Mouse (Mus musculus): Measurements from ENCODE around the gene Gm11487. TPM values are rescaled to one million over a fixed set of nuclear protein-coding genes. Genes with fewer than 3 reads are reported as not detected.
"Not testable (repeated sequence)": the region's sequence is repeated elsewhere in the genome, so short reads cannot be mapped to it uniquely, and the experiment has no call there.

Gm11487 gene
- polyA plus RNA-seq (2015; fragmentation: Nextera tagmentation; extraction: Ambion mirVana) = not detected in 2 replicates

- not testable (repeated sequence) for DNase-seq (ENCODE audit: low spot score); H3K4me2 ChIP-seq (ENCODE audit: low read length); ATAC-seq (replicated peaks; ENCODE audit: low FRiP score, low read depth); H3K27ac ChIP-seq; H3K36me3 ChIP-seq (ENCODE audit: insufficient read depth, low read length); H3K9me3 ChIP-seq (replicated peaks; ENCODE audit: low read length); H3K4me3 ChIP-seq (replicated peaks; ENCODE audit: low read depth, low read length); H3K4me1 ChIP-seq (replicated peaks; ENCODE audit: insufficient read depth, low read length); H3K9ac ChIP-seq (ENCODE audit: low read depth, low read length); H3K27me3 ChIP-seq (ENCODE audit: insufficient read depth, low read length)
- 95% methylated on average over 4 of the region's 4 CpGs for WGBS
Measured at GRCm38 (mm10) chr4:73404972-73405371, at the start of gene Gm11487. Gene Gm11487, minus strand, starts transcription at chr4:73405072.

GRCm38 (mm10) chr4:73444715-73445114 is 39.8 kb upstream of the Gm11487 start:
- TF ChIP-seq CTCF (IDR thresholded peaks at IDR 0.05; ENCODE audit: low read depth) = peak; percentile 70
- Histone ChIP-seq H3K4me1 (replicated peaks; ENCODE audit: insufficient read depth, low read length) (no peaks in the 10 kb centered on the region), H3K27me3 (ENCODE audit: insufficient read depth, low read length) (no peaks in the 10 kb centered on the region), H3K4me3 (replicated peaks; ENCODE audit: low read depth, low read length) (no peak overlapping the region), H3K9ac (ENCODE audit: low read depth, low read length) (no peak overlapping the region), H3K9me3 (replicated peaks; ENCODE audit: low read length) (no peaks in the 10 kb centered on the region), H3K27ac (no peak overlapping the region), H3K36me3 (ENCODE audit: insufficient read depth, low read length) (no peaks in the 10 kb centered on the region), H3K4me2 (ENCODE audit: low read length) (no peak overlapping the region)
- WGBS = 48% methylated on average over 7 of the region's 7 CpGs
- ATAC-seq (replicated peaks; ENCODE audit: low FRiP score, low read depth) = no peak
- peak; percentile 46 for DNase-seq (ENCODE audit: low spot score)

GRCm38 (mm10) chr4:73442568-73442967 is 37.7 kb upstream of the Gm11487 start:
- H3K9me3 ChIP-seq (replicated peaks; ENCODE audit: low read length) = no peaks in the 10 kb centered on the region

GRCm38 (mm10) chr4:73425903-73426302 is 21.0 kb upstream of the Gm11487 start:
- ATAC-seq (replicated peaks; ENCODE audit: low FRiP score, low read depth) (no peak), DNase-seq (ENCODE audit: low spot score) (no peak)
- Histone ChIP-seq H3K27ac (no peak overlapping the region), H3K36me3 (ENCODE audit: insufficient read depth, low read length) (no peaks in the 10 kb centered on the region), H3K9me3 (replicated peaks; ENCODE audit: low read length) (no peaks in the 10 kb centered on the region), H3K27me3 (ENCODE audit: insufficient read depth, low read length) (no peaks in the 10 kb centered on the region), H3K4me2 (ENCODE audit: low read length) (no peak overlapping the region), H3K9ac (ENCODE audit: low read depth, low read length) (no peak overlapping the region), H3K4me1 (replicated peaks; ENCODE audit: insufficient read depth, low read length) (no peaks in the 10 kb centered on the region), H3K4me3 (replicated peaks; ENCODE audit: low read depth, low read length) (no peak overlapping the region)
- 87% methylated on average over 3 of the region's 3 CpGs for WGBS
- no peak for TF ChIP-seq CTCF (IDR thresholded peaks at IDR 0.05; ENCODE audit: low read depth)

More at GRCm38 (mm10) chr4:73442568-73442967, 37.7 kb upstream of the Gm11487 start:
- Histone ChIP-seq H3K9ac (ENCODE audit: low read depth, low read length) (no peak overlapping the region), H3K27me3 (ENCODE audit: insufficient read depth, low read length) (no peaks in the 10 kb centered on the region), H3K27ac (no peak overlapping the region), H3K36me3 (ENCODE audit: insufficient read depth, low read length) (no peaks in the 10 kb centered on the region), H3K4me1 (replicated peaks; ENCODE audit: insufficient read depth, low read length) (no peaks in the 10 kb centered on the region), H3K4me2 (ENCODE audit: low read length) (no peak overlapping the region), H3K4me3 (replicated peaks; ENCODE audit: low read depth, low read length) (no peak overlapping the region)
- no peak for TF ChIP-seq CTCF (IDR thresholded peaks at IDR 0.05; ENCODE audit: low read depth)
- WGBS = 37% methylated on average over 1 of the region's 1 CpGs
- ATAC-seq (replicated peaks; ENCODE audit: low FRiP score, low read depth) (no peak), DNase-seq (ENCODE audit: low spot score) (no peak)

- no peak for TF ChIP-seq CTCF (IDR thresholded peaks at IDR 0.05; ENCODE audit: low read depth)
- DNase-seq (ENCODE audit: low spot score) = no peak
- Histone ChIP-seq H3K36me3 (ENCODE audit: insufficient read depth, low read length) (no peaks in the 10 kb centered on the region), H3K9ac (ENCODE audit: low read depth, low read length) (no peak overlapping the region), H3K4me3 (replicated peaks; ENCODE audit: low read depth, low read length) (no peak overlapping the region), H3K4me1 (replicated peaks; ENCODE audit: insufficient read depth, low read length) (no peaks in the 10 kb centered on the region), H3K27ac (no peak overlapping the region), H3K27me3 (ENCODE audit: insufficient read depth, low read length) (no peaks in the 10 kb centered on the region), H3K4me2 (ENCODE audit: low read length) (no peak overlapping the region), H3K9me3 (replicated peaks; ENCODE audit: low read length) (no peaks in the 10 kb centered on the region)
- ATAC-seq (replicated peaks; ENCODE audit: low FRiP score, low read depth) = no peak
- WGBS = 91% methylated on average over 12 of the region's 12 CpGs
Measured at GRCm38 (mm10) chr4:73423049-73423448, 18.2 kb upstream of the Gm11487 start.

- no peaks in the 10 kb centered on the region for H3K36me3 ChIP-seq (ENCODE audit: insufficient read depth, low read length)
- no peak for ATAC-seq (replicated peaks; ENCODE audit: low FRiP score, low read depth)
- H3K27me3 ChIP-seq (ENCODE audit: insufficient read depth, low read length) = no peaks in the 10 kb centered on the region
- H3K4me1 ChIP-seq (replicated peaks; ENCODE audit: insufficient read depth, low read length) = no peaks in the 10 kb centered on the region
- no peak for DNase-seq (ENCODE audit: low spot score)
- H3K27ac ChIP-seq = no peak overlapping the region
- no peak overlapping the region for H3K4me3 ChIP-seq (replicated peaks; ENCODE audit: low read depth, low read length)
- TF ChIP-seq CTCF (IDR thresholded peaks at IDR 0.05; ENCODE audit: low read depth) = no peak
- 56% methylated on average over 3 of the region's 3 CpGs for WGBS
- H3K9me3 ChIP-seq (replicated peaks; ENCODE audit: low read length) = no peaks in the 10 kb centered on the region
- no peak overlapping the region for H3K4me2 ChIP-seq (ENCODE audit: low read length)
- no peak overlapping the region for H3K9ac ChIP-seq (ENCODE audit: low read depth, low read length)
Measured at GRCm38 (mm10) chr4:73366534-73366933, 38.3 kb downstream of the Gm11487 start.

Other genes with a start within 250 kb of the Gm11487 start
- not detected in 2 replicates for gene Gm11238, start 202.8 kb upstream of the Gm11487 start, polyA plus RNA-seq (2015; fragmentation: Nextera tagmentation; extraction: Ambion mirVana)
- not detected in 2 replicates for gene Gm11237, start 217.9 kb upstream of the Gm11487 start, polyA plus RNA-seq (2015; fragmentation: Nextera tagmentation; extraction: Ambion mirVana)
- gene Gm11236, start 233.0 kb upstream of the Gm11487 start, polyA plus RNA-seq (2015; fragmentation: Nextera tagmentation; extraction: Ambion mirVana) = not detected in 2 replicates